Mouse (Mus musculus) forebrain, embryonic 13.5 days (tissue): ENCODE results near the gene Fbxw8. TPM values are rescaled to one million over a fixed set of nuclear protein-coding genes. Genes with fewer than 3 reads are reported as not detected.

ENCODE experiments used
- ATAC-seq: fragments of 200-750 bp; cut with Nextera tagmentation; 2 replicates; pipeline ENCODE4 v1.8.0; 2017
- H3K27ac ChIP-seq: fragments of 300-500 bp; sonication (generic); 2 replicates; pipeline ENCODE4 v1.5.1; 2015; ENCODE audit warnings: inconsistent platforms, mild to moderate bottlenecking, moderate library complexity
- H3K27me3 ChIP-seq: fragments of 300-500 bp; sonication (generic); 2 replicates; pipeline ENCODE4 v1.6.1; 2015; ENCODE audit warnings: mild to moderate bottlenecking, inconsistent platforms
- H3K36me3 ChIP-seq: fragments of 300-500 bp; sonication (generic); 2 replicates; pipeline ENCODE4 v1.6.1; 2015; ENCODE audit warnings: mild to moderate bottlenecking, inconsistent platforms; ENCODE audit not compliant: poor library complexity, severe bottlenecking
- H3K4me1 ChIP-seq: fragments of 300-500 bp; sonication (generic); 2 replicates; pipeline ENCODE4 v1.6.1; 2015; ENCODE audit warnings: inconsistent platforms
- H3K4me2 ChIP-seq: fragments of 300-500 bp; sonication (generic); 2 replicates; pipeline ENCODE4 v1.6.1; 2015; ENCODE audit warnings: inconsistent platforms, mild to moderate bottlenecking, moderate library complexity
- H3K4me3 ChIP-seq: fragments of 300-500 bp; sonication (generic); 2 replicates; pipeline ENCODE4 v1.5.1; 2015; ENCODE audit warnings: mild to moderate bottlenecking, inconsistent platforms
- H3K9ac ChIP-seq: fragments of 300-500 bp; sonication (generic); 2 replicates; pipeline ENCODE4 v1.6.1; 2015; ENCODE audit warnings: mild to moderate bottlenecking, inconsistent platforms
- H3K9me3 ChIP-seq: fragments of 300-500 bp; sonication (generic); replicated peaks from 2 replicates; pipeline ENCODE4 v1.6.1; 2016; ENCODE audit warnings: inconsistent platforms
- WGBS: fragments of 180-500 bp; shearing (Covaris S2); methylation state at CpG from one replicate; pipeline ENCODE4 v1.1.7; 2015; 5-methylcytosine and 5-hydroxymethylcytosine counted together
- polyA plus RNA-seq: library from polyadenylated mRNA; unstranded; fragments of >200 nt; fragmentation: Nextera tagmentation; extraction: Ambion mirVana; gene quantifications from 2 replicates; pipeline ENCODE4 v1.2.1, GENCODE M21; 2015

The Fbxw8 gene
- polyA plus RNA-seq, 1 experiment from 2014 or later: 23.5 TPM

- 0 out of 2 replicates have a peak overlapping the region, but pooled peaks have one; percentile 1 for H3K27ac ChIP-seq
- H3K4me2 ChIP-seq: no peak overlapping the region
- no peaks in the 10 kb centered on the region for H3K27me3 ChIP-seq
- H3K4me1 ChIP-seq: peaks cover 35% of the 10 kb centered on the region
- 42% methylated on average over 10 of the region's 10 CpGs for WGBS
- H3K9ac ChIP-seq: no peak overlapping the region
- no peak for ATAC-seq
- H3K4me3 ChIP-seq: no peak overlapping the region
- no peaks in the 10 kb centered on the region for H3K9me3 ChIP-seq
- peaks cover 39% of the 10 kb centered on the region for H3K36me3 ChIP-seq
Observed at GRCm38 (mm10) chr5:118123096-118123495, 32.2 kb downstream of the Fbxw8 start.

GRCm38 (mm10) chr5:118121928-118122327 lies 33.3 kb downstream of the Fbxw8 start:
- H3K27ac ChIP-seq: no peak overlapping the region
- H3K36me3 ChIP-seq: peaks cover 28% of the 10 kb centered on the region
- ATAC-seq: no peak
- WGBS: 90% methylated on average over 4 of the region's 4 CpGs
- H3K4me2 ChIP-seq: no peak overlapping the region
- H3K27me3 ChIP-seq: no peaks in the 10 kb centered on the region
- H3K9me3 ChIP-seq: no peaks in the 10 kb centered on the region
- H3K4me3 ChIP-seq: no peak overlapping the region
- peaks cover 42% of the 10 kb centered on the region for H3K4me1 ChIP-seq
- H3K9ac ChIP-seq: no peak overlapping the region

- ATAC-seq: no peak
- H3K27ac ChIP-seq: peak overlapping the region; percentile 5; the same call in 1 of the 2 replicates
- H3K4me3 ChIP-seq: no peak overlapping the region
- peaks cover 54% of the 10 kb centered on the region for H3K4me1 ChIP-seq
- H3K36me3 ChIP-seq: peaks cover 16% of the 10 kb centered on the region; the same call in 1 of the 2 replicates
- no peak overlapping the region for H3K4me2 ChIP-seq
- H3K9me3 ChIP-seq: no peaks in the 10 kb centered on the region
- no peak overlapping the region for H3K9ac ChIP-seq
- no peaks in the 10 kb centered on the region for H3K27me3 ChIP-seq
- 18% methylated on average over 2 of the region's 2 CpGs for WGBS
Observed at GRCm38 (mm10) chr5:118120670-118121069, 34.6 kb downstream of the Fbxw8 start.

- Histone ChIP-seq H3K36me3 (no peaks in the 10 kb centered on the region; the same call in 1 of the 2 replicates), H3K4me2 (no peak overlapping the region), H3K9me3 (no peaks in the 10 kb centered on the region), H3K27me3 (no peaks in the 10 kb centered on the region), H3K27ac (0 out of 2 replicates have a peak overlapping the region, but pooled peaks have one; percentile 32), H3K9ac (no peak overlapping the region), H3K4me1 (peaks cover 61% of the 10 kb centered on the region), H3K4me3 (no peak overlapping the region)
- WGBS: 83% methylated on average over 5 of the region's 5 CpGs
- ATAC-seq: no peak
Observed at GRCm38 (mm10) chr5:118118922-118119321, 36.3 kb downstream of the Fbxw8 start.

- WGBS: 86% methylated on average over 3 of the region's 3 CpGs
- H3K4me3 ChIP-seq: no peak overlapping the region
- H3K9me3 ChIP-seq: no peaks in the 10 kb centered on the region
- H3K4me2 ChIP-seq: no peak overlapping the region
- ATAC-seq: no peak
- no peaks in the 10 kb centered on the region for H3K27me3 ChIP-seq
- H3K9ac ChIP-seq: no peak overlapping the region
- no peaks in the 10 kb centered on the region; the same call in 1 of the 2 replicates for H3K36me3 ChIP-seq
- H3K4me1 ChIP-seq: peaks cover 60% of the 10 kb centered on the region
- H3K27ac ChIP-seq: peak overlapping the region; percentile 32; the same call in 1 of the 2 replicates
Observed at GRCm38 (mm10) chr5:118118351-118118750, 36.9 kb downstream of the Fbxw8 start.

- H3K36me3 ChIP-seq: peaks cover 26% of the 10 kb centered on the region
- no peak overlapping the region for H3K4me2 ChIP-seq
- no peaks in the 10 kb centered on the region for H3K27me3 ChIP-seq
- 49% methylated on average over 13 of the region's 13 CpGs for WGBS
- H3K9me3 ChIP-seq: no peaks in the 10 kb centered on the region
- H3K4me1 ChIP-seq: peaks cover 48% of the 10 kb centered on the region
- H3K4me3 ChIP-seq: no peak overlapping the region
- no peak overlapping the region for H3K9ac ChIP-seq
- peak; percentile 30 for ATAC-seq
- peak overlapping the region; percentile 65 for H3K27ac ChIP-seq
Observed at GRCm38 (mm10) chr5:118113617-118114016, 41.6 kb downstream of the Fbxw8 start.

- Histone ChIP-seq H3K9me3 (no peaks in the 10 kb centered on the region), H3K4me2 (no peak overlapping the region), H3K9ac (no peak overlapping the region), H3K27me3 (no peaks in the 10 kb centered on the region), H3K4me3 (no peak overlapping the region), H3K4me1 (peaks cover 51% of the 10 kb centered on the region), H3K27ac (peak overlapping the region; percentile 61), H3K36me3 (peaks cover 26% of the 10 kb centered on the region)
- ATAC-seq: no peak
- 88% methylated on average over 7 of the region's 7 CpGs for WGBS
Observed at GRCm38 (mm10) chr5:118113043-118113442, 42.2 kb downstream of the Fbxw8 start.

GRCm38 (mm10) chr5:118108794-118109440 lies 46.3 kb downstream of the Fbxw8 start:
- Histone ChIP-seq H3K9ac (peak overlapping the region; percentile 21; the same call in 1 of the 2 replicates), H3K4me3 (no peak overlapping the region), H3K4me2 (peak overlapping the region; percentile 25; the same call in 1 of the 2 replicates), H3K4me1 (peaks cover 43% of the 10 kb centered on the region), H3K27ac (peak overlapping the region; percentile 91), H3K27me3 (no peaks in the 10 kb centered on the region), H3K36me3 (peaks cover 39% of the 10 kb centered on the region), H3K9me3 (no peaks in the 10 kb centered on the region)
- 75% methylated on average over 7 of the region's 7 CpGs for WGBS
- peak; percentile 59 for ATAC-seq

- 51% methylated on average over 17 of the region's 17 CpGs for WGBS
- Histone ChIP-seq H3K27ac (peak overlapping the region; percentile 91), H3K4me1 (peaks cover 38% of the 10 kb centered on the region), H3K36me3 (peaks cover 39% of the 10 kb centered on the region), H3K4me3 (no peak overlapping the region), H3K27me3 (no peaks in the 10 kb centered on the region), H3K4me2 (peak overlapping the region; percentile 25), H3K9ac (peak overlapping the region; percentile 8; the same call in 1 of the 2 replicates), H3K9me3 (no peaks in the 10 kb centered on the region)
- ATAC-seq: peak; percentile 85
Observed at GRCm38 (mm10) chr5:118108124-118108793, 47.0 kb downstream of the Fbxw8 start.

GRCm38 (mm10) chr5:118106667-118107066 lies 48.6 kb downstream of the Fbxw8 start:
- H3K36me3 ChIP-seq: peaks cover 32% of the 10 kb centered on the region
- H3K9me3 ChIP-seq: no peaks in the 10 kb centered on the region
- H3K4me2 ChIP-seq: no peak overlapping the region
- H3K4me3 ChIP-seq: no peak overlapping the region
- 83% methylated on average over 10 of the region's 10 CpGs for WGBS
- peaks cover 32% of the 10 kb centered on the region for H3K4me1 ChIP-seq
- H3K9ac ChIP-seq: no peak overlapping the region
- H3K27me3 ChIP-seq: no peaks in the 10 kb centered on the region
- ATAC-seq: no peak
- no peak overlapping the region for H3K27ac ChIP-seq

- no peak overlapping the region for H3K9ac ChIP-seq
- no peak for ATAC-seq
- 87% methylated on average over 8 of the region's 8 CpGs for WGBS
Observed at GRCm38 (mm10) chr5:118105536-118105935, 49.7 kb downstream of the Fbxw8 start.

GRCm38 (mm10) chr5:118099870-118100478 lies 55.3 kb downstream of the Fbxw8 start:
- peaks cover 32% of the 10 kb centered on the region for H3K4me1 ChIP-seq
- peaks cover 15% of the 10 kb centered on the region for H3K36me3 ChIP-seq
- H3K4me2 ChIP-seq: no peak overlapping the region
- no peak overlapping the region for H3K4me3 ChIP-seq
- 63% methylated on average over 8 of the region's 8 CpGs for WGBS
- ATAC-seq: no peak
- 0 out of 2 replicates have a peak overlapping the region, but pooled peaks have one; percentile 12 for H3K9ac ChIP-seq
- peak overlapping the region; percentile 48; the same call in 1 of the 2 replicates for H3K27ac ChIP-seq
- H3K27me3 ChIP-seq: no peaks in the 10 kb centered on the region
- no peaks in the 10 kb centered on the region for H3K9me3 ChIP-seq

More at GRCm38 (mm10) chr5:118105536-118105935, 49.7 kb downstream of the Fbxw8 start:
- Histone ChIP-seq H3K27me3 (no peaks in the 10 kb centered on the region), H3K4me2 (no peak overlapping the region), H3K36me3 (peaks cover 20% of the 10 kb centered on the region), H3K27ac (no peak overlapping the region), H3K4me3 (no peak overlapping the region), H3K9me3 (no peaks in the 10 kb centered on the region), H3K4me1 (peaks cover 40% of the 10 kb centered on the region)
